Mouse (Mus musculus): ENCODE measurements around the gene Ucp3.
"Not testable (repeated sequence)": the region's sequence is repeated elsewhere in the genome, so short reads cannot be mapped to it uniquely, and the experiment has no call there.

Ucp3 gene

GRCm38 (mm10) chr7:100473846-100474454, 1.2 kb downstream of the Ucp3 start:
- DNase-seq (ENCODE audit: low read depth, low spot score), result no peak

- DNase-seq (ENCODE audit: low read depth, low spot score), result no peak
Observed at GRCm38 (mm10) chr7:100474680-100475079, 1.9 kb downstream of the Ucp3 start.

- no peak for DNase-seq (ENCODE audit: low read depth, low spot score)
Observed at GRCm38 (mm10) chr7:100479100-100479822, 6.5 kb downstream of the Ucp3 start.

- no peak for DNase-seq (ENCODE audit: low read depth, low spot score)
Observed at GRCm38 (mm10) chr7:100479823-100480164, 7.0 kb downstream of the Ucp3 start.

GRCm38 (mm10) chr7:100480175-100480574, 7.4 kb downstream of the Ucp3 start:
- DNase-seq (ENCODE audit: low read depth, low spot score), result no peak

- DNase-seq (ENCODE audit: low read depth, low spot score), result not testable (repeated sequence)
Observed at GRCm38 (mm10) chr7:100482046-100482445, 9.3 kb downstream of the Ucp3 start.

GRCm38 (mm10) chr7:100484493-100484892, 11.7 kb downstream of the Ucp3 start:
- no peak for DNase-seq (ENCODE audit: low read depth, low spot score)

GRCm38 (mm10) chr7:100487301-100487700, 14.5 kb downstream of the Ucp3 start:
- DNase-seq (ENCODE audit: low read depth, low spot score), result no peak

GRCm38 (mm10) chr7:100488474-100489048, 15.8 kb downstream of the Ucp3 start:
- DNase-seq (ENCODE audit: low read depth, low spot score), result no peak

GRCm38 (mm10) chr7:100492391-100493116, 19.8 kb downstream of the Ucp3 start:
- no peak for DNase-seq (ENCODE audit: low read depth, low spot score)

GRCm38 (mm10) chr7:100493117-100493483, 20.3 kb downstream of the Ucp3 start, which contains the start of gene Ucp2:
Gene Ucp2 (plus strand): TSS chr7:100493337.
- no peak for DNase-seq (ENCODE audit: low read depth, low spot score)

GRCm38 (mm10) chr7:100493484-100494414, 21.0 kb downstream of the Ucp3 start:
- no peak for DNase-seq (ENCODE audit: low read depth, low spot score)

- no peak for DNase-seq (ENCODE audit: low read depth, low spot score)
Observed at GRCm38 (mm10) chr7:100494415-100494831, 21.6 kb downstream of the Ucp3 start.

- DNase-seq (ENCODE audit: low read depth, low spot score), result no peak
Observed at GRCm38 (mm10) chr7:100495042-100495441, 22.3 kb downstream of the Ucp3 start.

- peak; percentile 67 for DNase-seq (ENCODE audit: low read depth, low spot score)
Observed at GRCm38 (mm10) chr7:100495581-100496251, 22.9 kb downstream of the Ucp3 start.

- no peak for DNase-seq (ENCODE audit: low read depth, low spot score)
Observed at GRCm38 (mm10) chr7:100496371-100496770, 23.6 kb downstream of the Ucp3 start.

GRCm38 (mm10) chr7:100496791-100497190, 24.0 kb downstream of the Ucp3 start:
- DNase-seq (ENCODE audit: low read depth, low spot score), result no peak

- no peak for DNase-seq (ENCODE audit: low read depth, low spot score)
Observed at GRCm38 (mm10) chr7:100497402-100497801, 24.6 kb downstream of the Ucp3 start.

GRCm38 (mm10) chr7:100497982-100498381, 25.2 kb downstream of the Ucp3 start:
- no peak for DNase-seq (ENCODE audit: low read depth, low spot score)

- no peak for DNase-seq (ENCODE audit: low read depth, low spot score)
Observed at GRCm38 (mm10) chr7:100499465-100499864, 26.7 kb downstream of the Ucp3 start.

Data from brain, embryonic 18.5 days (tissue).